Mouse (Mus musculus) G1E (cell line): ENCODE measurements at regions not wholly inside any gene's neighbourhood (a gene's known extent, or its start where the extent isn't known, plus 50 kb on each side); places are given as distances from the start of the nearest gene placed in this dataset.

ENCODE experiments used
- ATAC-seq: 2 replicates; pipeline ENCODE4 v1.8.0; 2016; ENCODE audit warnings: mild to moderate bottlenecking; ENCODE audit not compliant: insufficient number of reproducible peaks, poor library complexity, low FRiP score, severe bottlenecking; ENCODE audit errors: extremely low read depth
- DNase-seq: peaks from one replicate; pipeline ENCODE4 v3.0.0; 2012; ENCODE audit warnings: low spot score
- H3K27me3 ChIP-seq: 2 replicates; pipeline ENCODE4 v1.6.1; 2012; ENCODE audit warnings: mild to moderate bottlenecking, low read length, inconsistent platforms; ENCODE audit not compliant: insufficient read depth
- H3K36me3 ChIP-seq: replicated peaks from 2 replicates; pipeline ENCODE3; 2012; ENCODE audit warnings: mild to moderate bottlenecking, inconsistent platforms
- H3K4me1 ChIP-seq: 2 replicates; pipeline ENCODE4 v1.6.1; 2012; ENCODE audit warnings: low read depth, low read length, inconsistent platforms, mixed read lengths; ENCODE audit not compliant: insufficient read depth
- H3K4me3 ChIP-seq: 2 replicates; pipeline ENCODE4 v1.5.1; 2012; ENCODE audit warnings: low read depth, mild to moderate bottlenecking, inconsistent platforms, low read length, moderate library complexity, mixed read lengths
- H3K9me3 ChIP-seq: replicated peaks from 2 replicates; pipeline ENCODE4 v1.6.1; 2012; ENCODE audit warnings: inconsistent platforms
- CTCF ChIP-seq: IDR thresholded peaks from 2 replicates; pipeline ENCODE4 v1.5.1; 2012; ENCODE audit warnings: low read depth, low read length, inconsistent platforms, mixed read lengths
- GATA1 ChIP-seq: IDR thresholded peaks from 2 replicates; pipeline ENCODE4 v1.6.1; 2012; ENCODE audit warnings: borderline replicate concordance, low read length, inconsistent platforms, mixed read lengths
- GATA2 ChIP-seq: IDR thresholded peaks from 2 replicates; pipeline ENCODE4 v1.6.1; 2012; ENCODE audit warnings: low read depth, low read length, inconsistent platforms, borderline replicate concordance
- POLR2AphosphoS5 ChIP-seq: IDR thresholded peaks from 2 replicates; pipeline ENCODE4 v1.6.1; 2012; ENCODE audit warnings: low read depth, low read length, inconsistent platforms; ENCODE audit not compliant: insufficient replicate concordance
- TAL1 ChIP-seq: conservative IDR thresholded peaks from 2 replicates; pipeline ENCODE4 v1.6.1; 2012; ENCODE audit warnings: low read depth, low read length, inconsistent platforms, mixed read lengths

- TF ChIP-seq GATA2 (no peak), POLR2AphosphoS5 (no peak; the same call in 1 of the 2 replicates), TAL1 (no peak), GATA1 (no peak), CTCF (no peak)
- no peaks in the 10 kb centered on the region for H3K36me3 ChIP-seq
- H3K4me3 ChIP-seq, result no peak overlapping the region; the same call in 1 of the 2 replicates
- H3K27me3 ChIP-seq, result no peaks in the 10 kb centered on the region; the same call in 1 of the 2 replicates
- no peaks in the 10 kb centered on the region; the same call in 1 of the 2 replicates for H3K9me3 ChIP-seq
- no peaks in the 10 kb centered on the region for H3K4me1 ChIP-seq
- ATAC-seq (no peak), DNase-seq (no peak)
Measured at GRCm38 (mm10) chr7:125222684-125223083, 221.8 kb upstream of the Kdm8 start.

GRCm38 (mm10) chr7:125234911-125235310, 209.6 kb upstream of the Kdm8 start:
- TF ChIP-seq TAL1 (no peak), GATA2 (no peak), GATA1 (no peak), CTCF (no peak), POLR2AphosphoS5 (no peak)
- H3K4me1 ChIP-seq, result no peaks in the 10 kb centered on the region

DNA sequence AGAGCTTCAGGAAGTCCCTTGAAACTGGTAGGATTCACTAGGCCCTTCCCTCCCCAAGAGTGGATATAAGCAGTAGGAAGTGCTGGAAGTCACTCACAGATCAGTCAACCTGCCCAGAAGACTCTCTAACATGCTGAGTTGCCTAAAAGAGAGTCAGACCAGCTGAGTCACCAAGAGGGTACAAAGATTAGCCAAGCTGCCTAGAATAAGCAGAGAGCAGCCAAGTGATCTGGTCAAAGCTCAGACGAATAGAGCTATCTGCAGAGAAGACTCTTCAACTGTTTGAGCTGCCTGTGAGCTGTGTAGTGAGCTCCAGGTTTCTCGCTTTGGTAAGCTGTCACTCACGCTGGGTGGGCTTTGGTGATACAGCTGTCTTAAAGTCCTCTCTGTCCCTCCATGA, 207.4 kb upstream of the Kdm8 start:
- H3K9me3 ChIP-seq, result no peaks in the 10 kb centered on the region
- no peak overlapping the region for H3K4me3 ChIP-seq
- no peaks in the 10 kb centered on the region for H3K4me1 ChIP-seq
- H3K36me3 ChIP-seq, result no peaks in the 10 kb centered on the region
- ATAC-seq (no peak), DNase-seq (no peak)
- TF ChIP-seq GATA2, result no peak
- no peaks in the 10 kb centered on the region for H3K27me3 ChIP-seq

More at GRCm38 (mm10) chr7:125234911-125235310, 209.6 kb upstream of the Kdm8 start:
- Histone ChIP-seq H3K27me3 (no peaks in the 10 kb centered on the region), H3K4me3 (no peak overlapping the region), H3K9me3 (no peaks in the 10 kb centered on the region), H3K36me3 (no peaks in the 10 kb centered on the region)
- no peak for DNase-seq
- no peak for ATAC-seq

DNA sequence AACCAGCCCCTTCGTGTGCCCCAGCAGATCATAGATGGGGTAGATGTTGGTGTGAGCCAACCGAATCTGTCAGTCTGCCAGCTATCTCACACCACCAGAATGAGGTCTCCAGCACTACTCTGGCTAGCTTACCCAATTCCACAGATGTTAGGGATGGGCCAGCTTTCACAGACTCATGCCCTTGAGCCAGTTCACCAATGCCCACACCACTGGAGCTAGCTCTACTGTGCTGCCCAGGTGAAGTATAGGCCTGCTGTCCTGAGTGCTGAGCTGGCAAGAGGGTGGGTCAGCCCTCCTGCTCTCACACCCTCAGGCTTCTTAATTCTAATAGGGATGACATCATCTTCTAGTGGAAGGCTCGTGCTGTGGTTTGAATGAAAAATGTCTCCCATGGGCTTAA, 201.5 kb upstream of the Kdm8 start:
- H3K9me3 ChIP-seq, result no peaks in the 10 kb centered on the region
- H3K27me3 ChIP-seq, result no peaks in the 10 kb centered on the region
- ATAC-seq (no peak), DNase-seq (no peak)
- no peaks in the 10 kb centered on the region for H3K4me1 ChIP-seq
- no peaks in the 10 kb centered on the region for H3K36me3 ChIP-seq
- no peak overlapping the region for H3K4me3 ChIP-seq
- TF ChIP-seq CTCF (no peak), GATA2 (no peak), TAL1 (no peak), GATA1 (no peak), POLR2AphosphoS5 (no peak)

GRCm38 (mm10) chr7:125248386-125248785, 196.1 kb upstream of the Kdm8 start:
- Histone ChIP-seq H3K9me3 (no peaks in the 10 kb centered on the region), H3K27me3 (no peaks in the 10 kb centered on the region), H3K4me3 (no peak overlapping the region), H3K36me3 (no peaks in the 10 kb centered on the region), H3K4me1 (no peaks in the 10 kb centered on the region)
- DNase-seq, result no peak
- TF ChIP-seq TAL1 (no peak), GATA2 (no peak), GATA1 (no peak), CTCF (no peak), POLR2AphosphoS5 (no peak)
- ATAC-seq, result no peak

DNA sequence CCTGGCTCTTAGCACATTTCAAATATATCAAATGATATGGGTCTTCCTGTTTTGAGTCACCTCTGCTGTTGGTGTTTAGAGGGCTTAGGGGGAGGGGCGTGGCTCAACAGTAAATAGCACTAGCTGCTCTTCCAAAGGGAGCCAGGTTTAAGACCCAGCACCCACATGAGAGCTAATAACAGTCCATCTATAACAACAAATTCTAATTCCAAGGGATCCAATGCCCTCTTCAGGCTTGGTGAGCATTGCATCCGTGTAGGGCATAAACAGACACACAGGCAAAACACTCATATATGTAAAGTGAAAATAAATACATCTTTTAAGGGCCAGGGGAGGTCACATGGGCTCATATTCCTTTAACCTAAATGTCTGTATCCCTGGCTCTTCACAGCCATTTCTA, 194.1 kb upstream of the Kdm8 start:
- TF ChIP-seq GATA2 (no peak), CTCF (no peak), TAL1 (no peak), POLR2AphosphoS5 (no peak), GATA1 (no peak)
- no peaks in the 10 kb centered on the region for H3K9me3 ChIP-seq
- H3K36me3 ChIP-seq, result no peaks in the 10 kb centered on the region
- no peak for ATAC-seq
- H3K27me3 ChIP-seq, result no peaks in the 10 kb centered on the region
- H3K4me3 ChIP-seq, result no peak overlapping the region
- DNase-seq, result no peak
- H3K4me1 ChIP-seq, result no peaks in the 10 kb centered on the region

- no peaks in the 10 kb centered on the region for H3K36me3 ChIP-seq
- H3K4me1 ChIP-seq, result no peaks in the 10 kb centered on the region
- DNase-seq, result no peak
- no peak for ATAC-seq
- H3K27me3 ChIP-seq, result no peaks in the 10 kb centered on the region
- H3K4me3 ChIP-seq, result no peak overlapping the region
- H3K9me3 ChIP-seq, result no peaks in the 10 kb centered on the region
- TF ChIP-seq CTCF (no peak), POLR2AphosphoS5 (no peak), GATA1 (no peak), TAL1 (no peak), GATA2 (no peak)
Measured at GRCm38 (mm10) chr7:125250970-125251585, 193.4 kb upstream of the Kdm8 start.
